Mouse (Mus musculus): Measurements from ENCODE around the gene Fignl1. TPM values are rescaled to one million over a fixed set of nuclear protein-coding genes. Genes with fewer than 3 reads are reported as not detected.

Gene Fignl1
- total RNA-seq, 2 experiments from 2014 or later, result 119 to 145 TPM

- ATAC-seq (replicated peaks; ENCODE audit: low FRiP score, poor library complexity, severe bottlenecking), result no peak
These were observed 34.4 kb downstream of the Fignl1 start for GRCm38 (mm10) chr11:11774384-11774783.

- ATAC-seq (replicated peaks; ENCODE audit: low FRiP score, poor library complexity, severe bottlenecking), result no peak
These were observed 36.6 kb downstream of the Fignl1 start for GRCm38 (mm10) chr11:11772196-11772595.

- ATAC-seq (replicated peaks; ENCODE audit: low FRiP score, poor library complexity, severe bottlenecking), result no peak
These were observed 38.1 kb downstream of the Fignl1 start for GRCm38 (mm10) chr11:11770691-11771090.

- ATAC-seq (replicated peaks; ENCODE audit: low FRiP score, poor library complexity, severe bottlenecking), result no peak
These were observed 39.5 kb downstream of the Fignl1 start for GRCm38 (mm10) chr11:11769281-11769680.

- ATAC-seq (replicated peaks; ENCODE audit: low FRiP score, poor library complexity, severe bottlenecking), result no peak
These were observed 40.7 kb downstream of the Fignl1 start for GRCm38 (mm10) chr11:11768057-11768456.

- ATAC-seq (replicated peaks; ENCODE audit: low FRiP score, poor library complexity, severe bottlenecking), result no peak
These were observed 42.0 kb downstream of the Fignl1 start for GRCm38 (mm10) chr11:11766736-11767135.

GRCm38 (mm10) chr11:11766105-11766504 lies 42.7 kb downstream of the Fignl1 start:
- no peak for ATAC-seq (replicated peaks; ENCODE audit: low FRiP score, poor library complexity, severe bottlenecking)

GRCm38 (mm10) chr11:11765414-11765813 lies 43.3 kb downstream of the Fignl1 start:
- ATAC-seq (replicated peaks; ENCODE audit: low FRiP score, poor library complexity, severe bottlenecking), result no peak

GRCm38 (mm10) chr11:11763211-11763666 lies 45.5 kb downstream of the Fignl1 start:
- ATAC-seq (replicated peaks; ENCODE audit: low FRiP score, poor library complexity, severe bottlenecking), result no peak

- no peak for ATAC-seq (replicated peaks; ENCODE audit: low FRiP score, poor library complexity, severe bottlenecking)
These were observed 49.9 kb downstream of the Fignl1 start for GRCm38 (mm10) chr11:11758883-11759282.

- no peak for ATAC-seq (replicated peaks; ENCODE audit: low FRiP score, poor library complexity, severe bottlenecking)
These were observed 50.6 kb downstream of the Fignl1 start for GRCm38 (mm10) chr11:11758121-11758520.

GRCm38 (mm10) chr11:11752859-11753258 lies 55.9 kb downstream of the Fignl1 start:
- ATAC-seq (replicated peaks; ENCODE audit: low FRiP score, poor library complexity, severe bottlenecking), result no peak

GRCm38 (mm10) chr11:11751091-11751490 lies 57.7 kb downstream of the Fignl1 start:
- ATAC-seq (replicated peaks; ENCODE audit: low FRiP score, poor library complexity, severe bottlenecking), result no peak

- ATAC-seq (replicated peaks; ENCODE audit: low FRiP score, poor library complexity, severe bottlenecking), result no peak
These were observed 64.5 kb downstream of the Fignl1 start for GRCm38 (mm10) chr11:11744222-11744621.

GRCm38 (mm10) chr11:11742626-11743025 lies 66.1 kb downstream of the Fignl1 start:
- peak; percentile 89 for ATAC-seq (replicated peaks; ENCODE audit: low FRiP score, poor library complexity, severe bottlenecking)

GRCm38 (mm10) chr11:11741574-11741973 lies 67.2 kb downstream of the Fignl1 start:
- ATAC-seq (replicated peaks; ENCODE audit: low FRiP score, poor library complexity, severe bottlenecking), result no peak

GRCm38 (mm10) chr11:11740603-11741002 lies 68.2 kb downstream of the Fignl1 start:
- ATAC-seq (replicated peaks; ENCODE audit: low FRiP score, poor library complexity, severe bottlenecking), result no peak

GRCm38 (mm10) chr11:11739054-11739453 lies 69.7 kb downstream of the Fignl1 start:
- no peak for ATAC-seq (replicated peaks; ENCODE audit: low FRiP score, poor library complexity, severe bottlenecking)

GRCm38 (mm10) chr11:11737562-11737961 lies 71.2 kb downstream of the Fignl1 start:
- no peak for ATAC-seq (replicated peaks; ENCODE audit: low FRiP score, poor library complexity, severe bottlenecking)
